Mouse (Mus musculus): ENCODE measurements at regions not wholly inside any gene's neighbourhood (a gene's known extent, or its start where the extent isn't known, plus 50 kb on each side); places are given as distances from the start of the nearest gene placed in this dataset.
"Not testable (repeated sequence)": the region's sequence is repeated elsewhere in the genome, so short reads cannot be mapped to it uniquely, and the experiment has no call there.

DNA sequence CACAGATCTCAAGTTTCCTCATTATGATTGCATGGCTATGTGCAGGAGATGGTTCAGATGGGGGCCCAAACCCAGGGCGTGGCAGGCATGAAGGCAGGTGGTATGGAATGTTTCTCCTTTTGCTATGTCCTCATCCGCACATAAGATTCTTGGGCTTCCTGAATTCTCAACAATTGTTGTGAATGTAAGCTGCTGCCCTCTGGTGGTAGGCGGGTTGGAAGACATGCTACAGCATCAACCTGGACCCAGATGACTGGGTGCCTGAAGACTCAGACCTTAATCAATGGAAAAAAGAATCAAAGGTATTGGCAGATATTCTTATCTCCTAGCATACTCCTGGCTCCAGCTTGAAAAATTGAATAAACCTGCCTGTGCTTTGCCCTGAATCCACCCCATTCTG lies 211.3 kb upstream of the Gm4985 start:
- not testable (repeated sequence) for H3K36me3 ChIP-seq (ENCODE audit: control insufficient read depth, insufficient read depth, low read length, poor library complexity, severe bottlenecking)

GRCm38 (mm10) chrX:24161654-24162053 lies 202.9 kb upstream of the Gm4985 start:
- H3K9ac ChIP-seq (ENCODE audit: low read depth, poor library complexity, severe bottlenecking); H3K36me3 ChIP-seq (ENCODE audit: control insufficient read depth, insufficient read depth, low read length, poor library complexity, severe bottlenecking); H3K27me3 ChIP-seq (ENCODE audit: control insufficient read depth, insufficient read depth, low read length, poor library complexity, severe bottlenecking); H3K27ac ChIP-seq (ENCODE audit: insufficient read depth, low read length); H3K4me1 ChIP-seq (ENCODE audit: control insufficient read depth, insufficient read depth, low read length); H3K4me3 ChIP-seq (ENCODE audit: low read depth, low read length); H3K9me3 ChIP-seq (replicated peaks; ENCODE audit: control insufficient read depth, insufficient read depth, low read length, poor library complexity, severe bottlenecking): not testable (repeated sequence)
- TF ChIP-seq CTCF (IDR thresholded peaks at IDR 0.05; ENCODE audit: low read depth, low read length) = peak; percentile 10

More for the DNA sequence above, 211.3 kb upstream of the Gm4985 start:
- not testable (repeated sequence) for H3K9me3 ChIP-seq (replicated peaks; ENCODE audit: control insufficient read depth, insufficient read depth, low read length, poor library complexity, severe bottlenecking); H3K27me3 ChIP-seq (ENCODE audit: control insufficient read depth, insufficient read depth, low read length, poor library complexity, severe bottlenecking); H3K4me3 ChIP-seq (ENCODE audit: low read depth, low read length); H3K9ac ChIP-seq (ENCODE audit: low read depth, poor library complexity, severe bottlenecking); H3K27ac ChIP-seq (ENCODE audit: insufficient read depth, low read length); H3K4me1 ChIP-seq (ENCODE audit: control insufficient read depth, insufficient read depth, low read length)
- peak; percentile 1 for TF ChIP-seq CTCF (IDR thresholded peaks at IDR 0.05; ENCODE audit: low read depth, low read length)

- not testable (repeated sequence) for H3K27ac ChIP-seq (ENCODE audit: insufficient read depth, low read length); H3K9ac ChIP-seq (ENCODE audit: low read depth, poor library complexity, severe bottlenecking); H3K27me3 ChIP-seq (ENCODE audit: control insufficient read depth, insufficient read depth, low read length, poor library complexity, severe bottlenecking); H3K36me3 ChIP-seq (ENCODE audit: control insufficient read depth, insufficient read depth, low read length, poor library complexity, severe bottlenecking); H3K9me3 ChIP-seq (replicated peaks; ENCODE audit: control insufficient read depth, insufficient read depth, low read length, poor library complexity, severe bottlenecking); H3K4me3 ChIP-seq (ENCODE audit: low read depth, low read length); H3K4me1 ChIP-seq (ENCODE audit: control insufficient read depth, insufficient read depth, low read length)
Measured at GRCm38 (mm10) chrX:24153277-24153873, 194.6 kb upstream of the Gm4985 start.
